Mouse (Mus musculus): ENCODE data around the gene Aox3. TPM values are rescaled to one million over a fixed set of nuclear protein-coding genes. Genes with fewer than 3 reads are reported as not detected.

Gene Aox3
- total RNA-seq, 2 experiments from 2014 or later = 0.16 to 0.31 TPM

DNA sequence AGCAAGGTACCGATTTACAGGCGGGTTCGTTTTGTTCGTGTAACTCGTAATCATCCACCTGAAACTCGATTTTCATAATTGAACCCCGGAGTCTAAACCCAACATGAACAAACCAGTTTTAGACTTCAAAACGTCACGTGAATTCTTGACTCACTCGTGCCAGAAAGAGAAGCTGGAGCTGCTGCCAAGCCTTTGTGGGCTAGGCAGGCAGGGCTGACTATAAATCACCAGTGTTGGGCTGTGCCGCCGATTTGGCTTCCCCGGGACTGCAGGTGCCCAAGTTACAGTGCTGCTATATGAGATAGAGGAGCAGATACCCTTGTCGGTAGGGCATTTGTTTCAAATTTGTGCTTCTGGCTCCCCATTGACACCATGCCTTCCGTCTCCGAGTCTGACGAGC, 97.3 kb downstream of the Aox3 start, which contains the start of gene Aox4:
Gene Aox4, plus strand, starts transcription at position 195 of the 400 bp plus-strand sequence.
- no peak for DNase-seq

GRCm38 (mm10) chr1:58212805-58213204, 99.9 kb downstream of the Aox3 start:
- no peak for DNase-seq

DNA sequence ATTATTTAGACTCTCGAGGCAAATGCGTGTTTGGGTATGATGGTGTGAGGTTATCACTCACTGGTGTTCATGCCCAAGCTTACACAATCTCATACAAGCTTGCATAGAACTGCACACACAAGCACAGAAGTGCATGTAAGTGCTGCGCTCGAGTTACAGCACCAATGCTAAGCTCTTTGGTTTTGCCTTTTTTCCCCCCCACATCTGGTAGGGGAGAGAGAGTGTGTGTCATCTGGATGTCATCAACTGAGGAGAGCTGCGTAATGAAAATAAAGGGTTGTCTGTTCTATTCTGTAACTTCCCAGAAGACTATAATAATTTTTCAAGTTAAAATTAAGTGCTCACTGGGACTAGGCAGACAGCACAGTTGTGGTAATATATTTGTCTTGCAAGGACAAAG, 100.9 kb downstream of the Aox3 start:
- DNase-seq = no peak

GRCm38 (mm10) chr1:58215353-58215752, 102.4 kb downstream of the Aox3 start:
- DNase-seq = no peak

DNA sequence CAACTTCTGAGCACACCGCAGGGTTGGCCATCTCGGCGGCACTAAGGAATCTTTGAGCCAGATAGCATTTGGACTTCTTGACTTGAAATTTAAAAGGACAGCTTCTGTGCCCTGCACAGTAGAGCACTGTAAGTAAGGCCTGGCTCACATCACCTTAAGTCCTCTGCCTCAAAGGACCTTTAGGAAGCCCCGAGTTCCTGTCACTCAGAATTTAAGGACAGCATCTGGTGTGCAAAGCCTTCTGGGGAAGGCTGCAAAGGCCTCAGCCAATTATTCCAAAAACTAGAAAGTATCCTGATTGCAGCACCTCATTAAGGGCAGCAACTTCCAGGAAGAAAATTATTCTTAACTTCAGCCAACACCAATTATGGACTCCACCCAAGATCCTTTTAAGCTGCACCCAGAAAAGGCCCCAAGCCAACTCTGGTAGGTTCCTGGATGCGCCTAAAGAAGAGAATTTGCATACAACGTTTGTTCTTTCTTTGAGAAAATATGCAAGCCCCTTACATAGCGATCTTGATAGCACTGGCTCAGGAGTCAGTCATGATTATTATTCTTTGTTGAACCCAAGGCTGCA, 103.1 kb downstream of the Aox3 start:
- DNase-seq = no peak

DNA sequence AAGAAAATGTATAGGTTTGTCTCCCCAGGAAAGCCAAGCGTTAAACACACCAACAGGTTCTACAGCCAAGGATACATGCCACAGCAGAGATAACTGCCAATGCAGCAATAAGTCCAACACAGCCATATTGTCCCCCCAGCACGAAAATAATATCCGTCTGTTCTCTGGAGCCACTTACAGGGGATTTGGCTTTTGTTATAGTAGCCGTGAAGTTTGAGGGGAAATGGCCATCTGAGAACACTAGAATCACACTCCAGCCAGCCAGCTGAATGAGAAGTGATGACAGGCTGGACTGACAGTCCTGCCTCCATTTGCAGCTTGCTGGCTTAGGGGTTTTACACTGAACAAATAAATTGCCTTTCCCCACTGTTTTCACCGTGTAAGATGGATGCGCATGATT, 108.1 kb downstream of the Aox3 start:
- no peak for DNase-seq

GRCm38 (mm10) chr1:58221879-58222278, 108.9 kb downstream of the Aox3 start:
- no peak for DNase-seq

DNA sequence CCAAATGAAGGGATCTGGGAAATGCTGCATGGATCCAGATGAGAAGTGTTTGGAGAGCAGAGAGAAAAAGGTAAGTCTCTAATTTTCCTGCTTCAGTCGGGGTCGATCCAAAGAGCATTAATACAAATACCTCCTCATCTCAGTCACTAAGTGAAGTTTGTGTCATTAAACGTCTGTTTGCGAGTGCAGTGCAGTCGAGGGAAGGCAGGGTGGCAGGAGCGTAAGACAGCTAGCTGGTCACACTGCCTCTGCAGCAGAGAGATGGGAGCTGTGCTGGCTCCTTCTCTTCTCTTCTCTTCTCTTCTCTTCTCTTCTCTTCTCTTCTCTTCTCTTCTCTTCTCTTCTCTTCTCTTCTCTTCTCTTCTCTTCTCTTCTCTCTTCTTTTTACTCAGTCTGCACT, 115.2 kb downstream of the Aox3 start:
- no peak for DNase-seq

GRCm38 (mm10) chr1:58228916-58229315, 116.0 kb downstream of the Aox3 start:
- DNase-seq = no peak

- DNase-seq = no peak
Measured at GRCm38 (mm10) chr1:58229774-58230173, 116.8 kb downstream of the Aox3 start.

GRCm38 (mm10) chr1:58230542-58230941, 117.6 kb downstream of the Aox3 start:
- no peak for DNase-seq

- no peak for DNase-seq
Measured at GRCm38 (mm10) chr1:58235405-58235804, 122.5 kb downstream of the Aox3 start.

DNA sequence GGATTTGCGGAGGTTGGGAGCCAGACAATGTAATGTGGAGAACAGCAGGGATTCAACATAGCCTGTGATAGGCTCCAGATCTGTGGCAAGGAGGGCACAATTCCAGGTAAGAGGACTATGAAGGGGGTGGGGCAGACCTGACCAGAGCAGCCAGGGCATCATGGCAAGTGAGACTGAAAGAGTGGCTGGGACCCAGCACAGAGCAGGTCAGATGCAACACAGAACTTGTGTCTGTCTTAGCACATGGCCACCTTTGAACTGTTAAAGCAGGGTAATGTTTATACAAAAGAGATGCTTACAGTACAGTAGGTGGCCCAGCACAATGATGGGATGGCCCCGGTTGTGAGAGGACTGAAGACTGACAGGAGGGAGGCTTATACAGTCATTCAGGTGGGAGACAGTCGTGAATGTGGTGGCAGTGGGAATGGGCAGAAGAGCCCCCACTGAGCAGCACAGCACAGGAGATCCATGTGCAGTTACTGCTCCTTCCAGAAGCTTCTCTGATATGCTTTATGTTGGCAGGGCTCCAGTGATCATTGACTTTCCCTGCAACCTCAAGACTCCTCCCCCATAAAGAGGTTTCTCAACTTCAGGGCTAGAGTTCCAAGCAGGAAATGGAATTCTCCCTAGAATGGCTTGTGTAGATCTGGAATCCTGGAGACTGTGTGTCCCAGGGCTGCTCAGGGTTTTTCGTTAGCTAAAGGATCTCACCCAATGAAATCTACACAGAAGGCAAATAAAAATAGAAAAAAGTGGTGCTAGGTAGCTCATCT, 124.8 kb downstream of the Aox3 start:
- DNase-seq = no peak

GRCm38 (mm10) chr1:58238440-58238839, 125.5 kb downstream of the Aox3 start:
- no peak for DNase-seq

DNA sequence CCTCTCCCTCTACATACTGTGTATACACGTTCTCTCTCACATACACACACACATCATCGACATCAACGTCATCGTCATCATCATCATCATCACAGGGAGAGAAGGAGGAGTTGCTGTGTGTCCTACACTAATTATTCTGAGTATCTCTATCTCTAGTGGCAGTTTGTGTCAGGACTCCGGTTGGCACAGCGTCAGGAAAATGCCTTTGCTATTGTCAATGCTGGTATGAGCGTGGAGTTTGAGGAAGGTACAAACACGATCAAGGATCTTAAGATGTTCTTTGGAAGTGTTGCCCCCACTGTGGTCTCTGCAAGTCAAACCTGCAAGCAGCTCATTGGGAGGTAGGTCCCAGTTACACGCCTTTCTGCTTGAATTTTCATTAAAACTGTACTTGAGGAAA, 126.0 kb downstream of the Aox3 start:
- no peak for DNase-seq

- DNase-seq = peak; percentile 47
Measured at GRCm38 (mm10) chr1:58240347-58240746, 127.4 kb downstream of the Aox3 start.

DNA sequence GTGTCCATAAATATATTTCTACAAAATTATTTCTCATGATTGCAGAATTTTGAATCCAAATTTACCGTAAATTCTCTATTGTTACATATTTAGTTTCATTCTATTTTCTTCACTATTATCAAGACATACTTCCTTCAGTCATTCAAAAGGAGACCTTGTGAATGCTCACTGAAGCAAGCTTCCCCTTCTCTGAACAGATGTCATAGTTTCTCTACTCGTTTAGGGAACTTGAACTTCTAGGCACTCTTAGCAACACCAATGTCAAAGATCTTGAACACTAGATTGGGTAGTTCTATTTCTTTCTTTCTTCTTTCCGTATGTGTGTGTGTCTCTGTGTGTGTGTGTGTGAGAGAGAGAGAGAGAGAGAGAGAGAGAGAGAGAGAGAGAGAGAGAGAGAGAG, 131.6 kb downstream of the Aox3 start:
- DNase-seq = no peak

DNA sequence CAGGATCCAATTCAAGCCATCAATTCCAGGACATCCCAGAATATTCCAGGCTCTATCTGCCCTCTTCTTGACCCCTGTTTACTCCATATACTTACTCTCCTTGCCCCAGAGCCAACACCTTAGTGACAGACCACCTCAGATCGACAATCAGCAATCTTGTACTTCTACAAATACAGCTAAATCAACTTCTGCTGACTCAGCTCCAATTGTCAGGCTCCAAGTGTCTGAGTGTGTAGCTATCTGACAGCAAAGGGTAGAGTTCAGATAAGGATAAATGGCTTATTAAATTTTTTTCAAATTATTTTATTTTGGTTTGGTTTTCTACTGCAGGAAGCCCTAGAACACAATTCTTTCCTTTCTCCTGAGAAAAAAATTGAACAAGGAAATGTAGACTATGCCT, 135.6 kb downstream of the Aox3 start:
- no peak for DNase-seq

Other genes starting within 250 kb of the Aox3 start
- gene Sgo2a, start 117.2 kb upstream of the Aox3 start, total RNA-seq (2021) = under 1 TPM; 0.38 to 0.43 TPM
- 1 to 10 TPM; 4.0 to 4.4 TPM for gene Kctd18, start 94.2 kb upstream of the Aox3 start, total RNA-seq (2021)
- 10 to 100 TPM in 1 of 2 experiments, 1 to 10 TPM in 1; 4.6 to 12.1 TPM for gene Aox1, start 83.2 kb upstream of the Aox3 start, total RNA-seq (2021)
- gene Aox4, start 97.3 kb downstream of the Aox3 start, total RNA-seq (2021) = not detected
- gene Aox2, start 165.2 kb downstream of the Aox3 start, total RNA-seq (2021) = not detected

All from gastrocnemius, postnatal 25 days (tissue).